Mouse (Mus musculus) embryonic facial prominence, embryonic 11.5 days (tissue): ENCODE measurements around the gene Tex33. TPM values are rescaled to one million over a fixed set of nuclear protein-coding genes. Genes with fewer than 3 reads are reported as not detected.

ENCODE experiments used
- ATAC-seq: fragments of 200-750 bp; cut with Nextera tagmentation; replicated peaks from 2 replicates; pipeline ENCODE4 v1.8.0; 2017; ENCODE audit warnings: low read depth; ENCODE audit not compliant: insufficient number of reproducible peaks, low FRiP score, low TSS enrichment
- DNase-seq: peaks from one replicate; pipeline ENCODE4 v3.0.0-alpha.2; 2015; ENCODE audit warnings: low spot score
- H3K27ac ChIP-seq: fragments of 300-500 bp; sonication (generic); replicated peaks from 2 replicates; pipeline ENCODE4 v1.5.1; 2014; ENCODE audit warnings: mild to moderate bottlenecking, low read depth, low read length, control low read depth
- H3K27me3 ChIP-seq: fragments of 300-500 bp; sonication (generic); 2 replicates; pipeline ENCODE4 v1.6.1; 2014; ENCODE audit warnings: mild to moderate bottlenecking, low read length, moderate library complexity, mixed read lengths; ENCODE audit not compliant: control insufficient read depth, insufficient read depth
- H3K36me3 ChIP-seq: fragments of 300-500 bp; sonication (generic); replicated peaks from 2 replicates; pipeline ENCODE4 v1.6.1; 2014; ENCODE audit warnings: low read depth, mild to moderate bottlenecking, low read length, moderate library complexity, mixed read lengths; ENCODE audit not compliant: control insufficient read depth, insufficient read depth
- H3K4me1 ChIP-seq: fragments of 300-500 bp; sonication (generic); 2 replicates; pipeline ENCODE4 v1.6.1; 2014; ENCODE audit warnings: low read length, mixed read lengths; ENCODE audit not compliant: control insufficient read depth, insufficient read depth
- H3K4me2 ChIP-seq: fragments of 300-500 bp; sonication (generic); 2 replicates; pipeline ENCODE4 v1.6.1; 2014; ENCODE audit warnings: low read depth, mild to moderate bottlenecking, control low read depth, low read length, moderate library complexity
- H3K4me3 ChIP-seq: fragments of 300-500 bp; sonication (generic); 2 replicates; pipeline ENCODE4 v1.5.1; 2014; ENCODE audit warnings: low read depth, low read length, control low read depth
- H3K9ac ChIP-seq: fragments of 300-500 bp; sonication (generic); replicated peaks from 2 replicates; pipeline ENCODE4 v1.6.1; 2014; ENCODE audit warnings: mild to moderate bottlenecking, control low read depth, low read length
- H3K9me3 ChIP-seq: fragments of 300-500 bp; sonication (generic); replicated peaks from 2 replicates; pipeline ENCODE4 v1.6.1; 2016; ENCODE audit warnings: mild to moderate bottlenecking, low read length, inconsistent platforms, mixed read lengths; ENCODE audit not compliant: control insufficient read depth
- WGBS: fragments of 180-500 bp; shearing (Covaris S2); extraction: QIAGEN DNeasy Blood & Tissue Kit; methylation state at CpG from one replicate; pipeline ENCODE4 v1.1.7; 2014; 5-methylcytosine and 5-hydroxymethylcytosine counted together
- polyA plus RNA-seq: library from polyadenylated mRNA; unstranded; fragments of >200 nt; fragmentation: Nextera tagmentation; extraction: Ambion mirVana; gene quantifications from 2 replicates; pipeline ENCODE4 v1.2.1, GENCODE M21; 2014

Gene Tex33
- polyA plus RNA-seq, 1 experiment from 2014 or later = not detected

DNA sequence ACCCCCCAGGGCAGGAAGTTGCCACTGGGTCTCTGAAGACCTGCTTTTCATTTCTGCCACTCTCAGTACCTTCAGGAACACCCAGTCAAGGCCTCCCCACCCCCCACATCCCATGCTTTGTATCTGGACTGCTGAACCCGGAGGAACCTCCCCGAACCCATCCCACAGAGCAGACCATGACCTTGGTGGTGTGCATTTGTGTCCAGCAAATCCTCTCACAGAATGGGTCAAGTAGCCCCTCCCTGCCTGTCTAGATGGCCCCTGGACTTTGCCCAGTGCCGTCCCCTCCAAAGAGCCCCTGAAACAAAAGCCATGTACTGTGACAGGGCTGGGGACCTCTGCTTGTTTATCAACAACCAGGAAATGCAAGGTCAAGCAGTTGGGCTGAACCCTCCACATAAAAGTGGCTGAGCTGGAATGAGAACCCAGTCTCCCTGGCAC, 7.6 kb upstream of the Tex33 start:
- DNase-seq (no peak), ATAC-seq (no peak)
- H3K4me1 ChIP-seq = no peaks in the 10 kb centered on the region; the same call in 1 of the 2 replicates
- no peak overlapping the region for H3K9ac ChIP-seq
- 38% methylated on average over 3 of the region's 3 CpGs for WGBS
- no peak overlapping the region for H3K27ac ChIP-seq
- H3K4me2 ChIP-seq = no peak overlapping the region
- H3K9me3 ChIP-seq = no peaks in the 10 kb centered on the region
- H3K36me3 ChIP-seq = no peaks in the 10 kb centered on the region
- no peaks in the 10 kb centered on the region for H3K27me3 ChIP-seq
- H3K4me3 ChIP-seq = no peak overlapping the region

DNA sequence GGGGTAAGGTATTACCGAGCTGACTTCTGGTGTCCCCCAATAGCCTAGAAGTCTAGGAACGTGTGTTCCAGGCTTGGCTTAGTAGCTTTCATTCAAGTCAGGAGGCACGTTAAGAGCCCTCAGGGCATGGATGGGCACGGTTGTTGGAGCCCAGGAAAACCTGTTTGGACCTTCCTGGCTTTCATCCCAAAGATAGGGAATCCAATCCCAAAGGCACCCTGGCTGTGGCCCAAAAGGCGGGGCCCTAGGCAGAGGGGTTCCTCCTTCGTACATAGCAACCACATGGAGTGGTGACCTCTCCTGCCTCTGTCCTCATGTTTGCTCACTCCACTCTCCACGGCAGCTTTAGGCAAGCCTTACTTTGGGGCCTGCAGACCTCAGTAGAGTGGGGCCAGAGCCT, 6.7 kb upstream of the Tex33 start:
- no peaks in the 10 kb centered on the region for H3K9me3 ChIP-seq
- H3K36me3 ChIP-seq = no peaks in the 10 kb centered on the region
- H3K4me1 ChIP-seq = no peaks in the 10 kb centered on the region; the same call in 1 of the 2 replicates
- no peak for ATAC-seq
- no peaks in the 10 kb centered on the region for H3K27me3 ChIP-seq
- no peak overlapping the region for H3K27ac ChIP-seq
- H3K4me2 ChIP-seq = no peak overlapping the region
- no peak for DNase-seq
- WGBS = 80% methylated on average over 7 of the region's 7 CpGs
- no peak overlapping the region for H3K4me3 ChIP-seq
- H3K9ac ChIP-seq = no peak overlapping the region

DNA sequence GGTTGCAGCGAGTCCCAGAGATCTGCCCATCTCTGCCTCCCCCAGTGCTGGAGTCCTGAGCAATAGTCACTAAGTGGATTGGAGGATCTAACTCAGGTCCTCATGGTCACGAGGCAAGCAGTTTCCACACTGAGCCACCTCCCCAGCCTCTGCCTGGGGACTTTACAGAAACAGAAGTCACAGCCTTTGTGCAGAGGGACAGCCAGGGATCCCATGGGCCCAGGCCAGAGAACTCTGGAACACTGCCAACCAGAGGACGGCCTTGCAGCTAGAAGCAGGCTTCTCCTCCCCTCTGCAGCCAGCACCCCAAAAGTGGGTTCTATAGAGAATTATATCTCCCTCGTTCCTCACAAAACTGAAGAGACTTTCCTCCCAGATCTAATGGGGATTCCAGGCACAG, 6.2 kb upstream of the Tex33 start:
- ATAC-seq (no peak), DNase-seq (no peak)
- Histone ChIP-seq H3K27ac (no peak overlapping the region), H3K9me3 (no peaks in the 10 kb centered on the region), H3K36me3 (no peaks in the 10 kb centered on the region), H3K4me2 (no peak overlapping the region), H3K4me3 (no peak overlapping the region), H3K4me1 (no peaks in the 10 kb centered on the region; the same call in 1 of the 2 replicates), H3K9ac (no peak overlapping the region), H3K27me3 (no peaks in the 10 kb centered on the region)
- WGBS = 75% methylated on average over 4 of the region's 4 CpGs

DNA sequence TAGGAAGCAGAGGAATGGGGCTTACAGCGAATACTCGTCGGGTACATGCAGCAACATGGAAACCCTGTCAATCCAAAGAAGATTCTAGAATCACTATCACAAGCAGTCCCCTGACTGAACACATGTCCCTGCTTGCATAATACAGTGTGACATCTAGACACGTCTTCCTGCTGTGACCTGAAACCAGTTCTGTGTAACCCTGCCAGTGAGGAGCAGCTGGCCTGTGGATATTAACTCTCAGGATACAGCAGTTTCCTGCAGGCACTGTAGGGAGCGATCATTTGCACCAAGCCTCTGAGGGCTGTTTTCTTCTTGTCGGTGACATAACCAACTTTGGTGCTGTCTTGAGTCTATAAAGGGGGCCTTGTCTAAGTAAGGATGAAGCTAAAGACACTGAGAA, 5.6 kb upstream of the Tex33 start:
- H3K27ac ChIP-seq = no peak overlapping the region
- 79% methylated on average over 6 of the region's 6 CpGs for WGBS

DNA sequence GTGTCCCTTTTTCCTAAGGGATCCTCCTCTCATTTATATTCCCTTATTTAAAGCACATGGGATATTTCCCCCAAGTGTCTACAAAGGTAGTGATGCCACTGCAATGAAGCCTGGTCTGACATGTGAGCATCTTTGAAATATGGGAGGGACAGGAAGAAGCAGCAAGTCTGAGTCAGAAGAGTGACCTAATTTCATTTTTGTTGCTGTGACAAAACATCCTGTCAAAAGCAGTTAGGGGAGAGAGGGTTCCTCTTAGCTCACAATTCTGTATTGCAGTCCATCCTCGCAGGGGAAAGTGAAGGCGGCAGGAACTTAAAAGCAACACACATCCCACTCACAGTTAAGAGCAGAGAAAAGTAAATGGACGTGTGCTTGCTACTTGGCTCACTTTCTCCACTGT, 4.9 kb downstream of the Tex33 start:
- no peak overlapping the region for H3K4me3 ChIP-seq
- DNase-seq = no peak

More for the DNA sequence above, 5.6 kb upstream of the Tex33 start:
- Histone ChIP-seq H3K9ac (no peak overlapping the region), H3K4me3 (no peak overlapping the region), H3K4me2 (no peak overlapping the region), H3K36me3 (no peaks in the 10 kb centered on the region), H3K9me3 (no peaks in the 10 kb centered on the region), H3K27me3 (no peaks in the 10 kb centered on the region), H3K4me1 (no peaks in the 10 kb centered on the region; the same call in 1 of the 2 replicates)
- no peak for DNase-seq
- ATAC-seq = no peak

DNA sequence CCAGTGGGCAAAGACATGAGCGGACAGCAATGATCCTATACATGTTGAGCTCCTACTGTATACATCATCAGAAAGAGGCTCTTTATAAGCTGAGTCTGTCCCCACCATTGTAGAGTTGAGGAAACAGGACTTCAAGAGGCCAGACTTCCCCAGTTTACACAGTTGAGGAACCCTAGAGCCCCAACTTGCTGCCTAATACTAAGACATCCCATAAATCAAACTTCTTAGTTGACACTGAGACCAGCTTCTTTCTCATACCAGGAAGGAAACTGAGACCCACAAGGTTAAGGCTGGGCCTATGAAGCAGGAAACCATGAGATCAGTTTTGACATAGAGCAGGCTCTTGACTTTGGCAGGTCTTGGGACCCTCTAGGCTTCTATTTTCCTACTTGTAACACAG, 10.1 kb downstream of the Tex33 start:
- Histone ChIP-seq H3K27me3 (no peaks in the 10 kb centered on the region), H3K4me3 (no peak overlapping the region), H3K9ac (no peak overlapping the region), H3K4me1 (no peaks in the 10 kb centered on the region), H3K9me3 (no peaks in the 10 kb centered on the region), H3K36me3 (no peaks in the 10 kb centered on the region), H3K4me2 (no peak overlapping the region), H3K27ac (no peak overlapping the region)
- ATAC-seq (no peak), DNase-seq (no peak)
- 90% methylated on average over 1 of the region's 1 CpGs for WGBS

More for the DNA sequence above, 4.9 kb downstream of the Tex33 start:
- whole genome bisulfite sequencing = 80% methylated on average over 3 of the region's 3 CpGs
- H3K4me2 ChIP-seq = no peak overlapping the region
- no peak overlapping the region for H3K27ac ChIP-seq
- H3K4me1 ChIP-seq = no peaks in the 10 kb centered on the region
- H3K9ac ChIP-seq = no peak overlapping the region
- no peaks in the 10 kb centered on the region for H3K36me3 ChIP-seq
- no peaks in the 10 kb centered on the region for H3K27me3 ChIP-seq
- H3K9me3 ChIP-seq = no peaks in the 10 kb centered on the region
- ATAC-seq = no peak

DNA sequence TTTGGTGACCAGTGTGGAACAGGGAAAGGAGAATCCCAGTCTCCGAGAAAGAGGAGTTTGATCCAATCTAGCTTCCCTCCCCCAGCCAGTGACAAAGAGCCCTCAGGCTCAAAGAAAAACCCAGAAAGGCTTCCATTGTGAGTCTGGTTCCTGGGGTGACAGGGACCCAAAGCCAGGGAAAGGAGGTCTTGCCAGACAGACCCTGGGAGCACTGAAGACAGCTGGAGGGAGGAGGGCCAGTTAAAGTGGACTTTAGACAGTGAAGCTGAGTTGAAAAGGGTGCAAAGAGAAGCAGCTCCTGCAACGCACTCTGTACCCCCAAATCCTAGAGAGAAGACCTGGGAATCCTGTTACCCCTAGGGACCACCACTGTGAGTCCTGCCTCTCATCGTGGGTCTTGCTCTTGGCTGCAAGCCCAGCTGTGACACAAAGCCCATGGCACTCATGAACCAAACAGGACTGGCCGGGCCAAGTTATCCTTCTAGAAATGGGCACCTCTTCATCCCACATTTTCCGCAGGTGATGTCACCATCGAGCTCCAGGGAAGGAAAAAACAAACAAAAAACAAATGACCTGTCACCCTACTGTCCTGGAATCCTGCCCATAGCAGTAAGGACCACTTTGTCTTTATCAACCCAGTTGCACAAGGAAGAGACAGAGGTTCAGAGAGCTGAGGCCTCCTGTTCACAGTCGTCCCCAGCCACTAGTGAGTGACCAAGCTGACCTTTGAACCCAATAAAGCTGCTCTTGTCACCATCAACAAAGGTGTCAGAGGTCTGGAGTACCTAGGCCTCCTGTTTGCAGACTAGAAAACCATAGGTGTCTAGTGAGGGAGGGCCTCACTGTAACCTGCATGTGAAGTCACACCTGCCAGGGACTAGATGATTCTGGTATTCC, 11.2 kb downstream of the Tex33 start:
- no peak overlapping the region for H3K4me2 ChIP-seq
- ATAC-seq (no peak), DNase-seq (no peak)
- no peak overlapping the region for H3K9ac ChIP-seq
- no peaks in the 10 kb centered on the region for H3K36me3 ChIP-seq
- WGBS = 70% methylated on average over 7 of the region's 7 CpGs
- no peak overlapping the region for H3K27ac ChIP-seq
- H3K27me3 ChIP-seq = no peaks in the 10 kb centered on the region
- H3K9me3 ChIP-seq = no peaks in the 10 kb centered on the region
- H3K4me3 ChIP-seq = no peak overlapping the region
- H3K4me1 ChIP-seq = no peaks in the 10 kb centered on the region

DNA sequence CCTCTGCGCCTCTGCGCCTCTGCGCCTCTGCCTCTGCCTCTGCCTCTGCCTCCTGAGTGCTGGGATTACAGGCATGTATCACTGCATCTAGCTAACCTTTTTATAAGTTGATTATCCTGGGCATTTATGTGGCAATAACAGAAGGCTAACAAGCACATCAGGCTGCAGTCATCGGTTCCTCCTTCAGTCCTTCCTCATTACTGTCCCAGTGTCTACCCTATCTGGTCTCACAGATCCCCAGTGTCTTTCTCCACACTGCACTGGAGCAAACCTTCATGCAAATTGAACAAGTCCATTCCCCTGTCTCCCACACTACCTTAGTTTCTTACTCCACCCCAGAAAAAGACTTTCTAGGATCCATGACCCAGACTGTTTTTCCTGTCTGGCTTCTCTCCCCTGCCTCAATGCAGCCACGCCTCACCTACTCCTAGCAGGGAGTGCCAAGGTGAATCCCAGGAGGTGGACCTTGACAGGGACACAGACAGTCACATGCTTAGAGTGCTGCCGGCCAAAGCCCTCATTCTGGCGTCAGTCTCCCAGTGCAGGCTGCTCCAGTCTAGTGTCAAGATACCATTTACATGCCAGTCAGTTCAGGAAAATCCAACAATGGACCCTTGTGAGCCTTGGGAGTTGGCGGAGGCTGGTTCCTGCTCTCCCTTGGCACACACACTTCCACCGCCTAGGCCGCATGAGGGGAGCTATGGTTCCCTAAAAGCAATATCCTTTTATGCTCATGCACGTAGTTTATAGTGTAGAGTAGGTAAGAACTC, 12.1 kb downstream of the Tex33 start:
- H3K27me3 ChIP-seq = no peaks in the 10 kb centered on the region
- no peaks in the 10 kb centered on the region for H3K9me3 ChIP-seq
- 67% methylated on average over 11 of the region's 11 CpGs for WGBS
- H3K27ac ChIP-seq = no peak overlapping the region
- H3K9ac ChIP-seq = no peak overlapping the region
- no peak for DNase-seq
- H3K4me3 ChIP-seq = no peak overlapping the region
- H3K4me1 ChIP-seq = no peaks in the 10 kb centered on the region
- no peaks in the 10 kb centered on the region for H3K36me3 ChIP-seq
- ATAC-seq = no peak
- no peak overlapping the region for H3K4me2 ChIP-seq
